Mouse (Mus musculus) kidney, adult 2 months (tissue): ENCODE measurements around the gene Snrnp48.

ENCODE experiments used
- CTCF ChIP-seq: fragments of 200-500 bp; conservative IDR thresholded peaks from 2 replicates; pipeline ENCODE4 v1.5.1; 2011; ENCODE audit warnings: low read depth, mild to moderate bottlenecking, control low read depth, low read length, moderate library complexity, mixed read lengths; ENCODE audit not compliant: insufficient read depth, insufficient read length
- POLR2A ChIP-seq: fragments of 200-500 bp; IDR thresholded peaks from one replicate; pipeline ENCODE4 v1.6.1; 2011; ENCODE audit warnings: low read depth, low read length, control low read depth

GRCm38 (mm10) chr13:38272624-38273023, 67.9 kb downstream of the Snrnp48 start:
- TF ChIP-seq CTCF (no peak), POLR2A (no peak)
